Mouse (Mus musculus) hematopoietic stem cell, adult 5-6 weeks (primary cell): Measurements from ENCODE around the gene Snd1. TPM values are rescaled to one million over a fixed set of nuclear protein-coding genes. Genes with fewer than 3 reads are reported as not detected.

Experiments
- ATAC-seq, 2 experiments: fragments of 125-278 bp in 1 of 2; replicated peaks in 1 of 2; 2 replicates each; pipeline ENCODE4 v1.8.0; 2016 to 2017; ENCODE audit warnings: inconsistent platforms in 2 of 2, mild to moderate bottlenecking in 2 of 2, moderate number of reproducible peaks in 2 of 2, low read depth in 1 of 2, moderate TSS enrichment in 1 of 2; ENCODE audit not compliant: low FRiP score in 2 of 2, poor library complexity in 2 of 2, severe bottlenecking in 2 of 2, insufficient read depth in 1 of 2, low TSS enrichment in 1 of 2
- total RNA-seq: library from RNA; stranded (forward); fragments of 172-1452, 232-1000 nt; gene quantifications from 2 replicates; pipeline ENCODE4 v1.2.3, GENCODE M21; 2017

Gene Snd1
- total RNA-seq, 1 experiment from 2014 or later = 229 TPM

GRCm38 (mm10) chr6:28479865-28480751 is 5.2 kb downstream of the Snd1 start:
- peak; percentile 96 to 97 for ATAC-seq

DNA sequence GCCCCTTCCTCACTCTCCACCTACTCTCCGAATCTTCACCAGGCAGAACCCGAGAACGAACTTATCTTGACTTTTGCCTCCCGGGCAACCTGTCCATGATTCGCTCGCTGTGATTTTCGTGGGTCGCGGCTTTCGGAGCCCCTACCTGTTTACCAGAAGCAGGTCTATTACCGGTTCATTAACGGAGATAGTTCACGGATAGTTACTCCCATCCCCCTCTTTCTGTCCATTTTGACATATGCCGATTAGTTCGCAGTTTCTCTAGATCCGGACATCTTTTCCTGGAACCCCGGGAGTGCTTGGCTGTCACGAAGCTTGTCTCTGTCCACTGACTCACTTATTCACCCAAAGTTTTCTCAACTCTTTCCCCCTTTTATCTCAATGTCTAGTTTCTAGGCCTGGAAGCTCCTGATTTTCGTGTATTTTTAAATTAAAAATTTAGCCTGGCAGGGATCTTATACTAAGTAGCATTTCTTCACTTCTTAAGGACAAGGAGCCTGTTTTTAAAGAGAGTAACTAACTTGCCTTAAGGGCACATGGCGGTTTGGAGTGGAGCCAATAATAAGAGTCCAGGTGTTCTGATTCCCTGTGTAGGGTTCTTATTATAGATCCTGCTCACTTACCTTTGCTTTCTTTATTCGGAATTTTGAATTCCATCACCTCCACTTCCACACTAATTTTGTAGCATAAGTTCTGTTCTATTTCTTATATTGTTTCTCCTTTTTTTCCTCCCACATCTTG is 6.0 kb downstream of the Snd1 start:
- no peak for ATAC-seq

- ATAC-seq = no peak
Measured at GRCm38 (mm10) chr6:28482711-28483315, 7.9 kb downstream of the Snd1 start.

DNA sequence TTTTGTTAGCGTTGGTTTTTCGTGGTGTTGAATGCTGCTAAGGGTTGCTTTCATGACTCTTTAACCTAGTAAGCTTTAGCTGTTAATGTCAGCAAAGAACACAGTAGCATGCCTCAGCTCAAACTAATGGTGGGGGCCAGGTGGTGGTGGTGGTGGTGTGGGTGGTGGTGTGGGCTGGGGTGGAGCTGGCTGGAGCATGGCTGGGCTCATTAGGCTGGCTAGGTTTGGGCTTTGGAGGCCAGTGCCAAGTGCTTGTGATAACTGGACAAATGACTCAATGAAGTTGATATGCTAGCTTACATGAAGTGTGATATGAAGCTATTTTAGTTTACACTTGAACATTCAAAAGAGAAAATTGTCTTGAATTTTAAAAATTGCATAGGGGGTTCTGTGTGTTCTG is 11.1 kb downstream of the Snd1 start:
- no peak for ATAC-seq

- ATAC-seq = no peak
Measured at GRCm38 (mm10) chr6:28486471-28486870, 11.5 kb downstream of the Snd1 start.

- no peak for ATAC-seq
Measured at GRCm38 (mm10) chr6:28486905-28487304, 12.0 kb downstream of the Snd1 start.

DNA sequence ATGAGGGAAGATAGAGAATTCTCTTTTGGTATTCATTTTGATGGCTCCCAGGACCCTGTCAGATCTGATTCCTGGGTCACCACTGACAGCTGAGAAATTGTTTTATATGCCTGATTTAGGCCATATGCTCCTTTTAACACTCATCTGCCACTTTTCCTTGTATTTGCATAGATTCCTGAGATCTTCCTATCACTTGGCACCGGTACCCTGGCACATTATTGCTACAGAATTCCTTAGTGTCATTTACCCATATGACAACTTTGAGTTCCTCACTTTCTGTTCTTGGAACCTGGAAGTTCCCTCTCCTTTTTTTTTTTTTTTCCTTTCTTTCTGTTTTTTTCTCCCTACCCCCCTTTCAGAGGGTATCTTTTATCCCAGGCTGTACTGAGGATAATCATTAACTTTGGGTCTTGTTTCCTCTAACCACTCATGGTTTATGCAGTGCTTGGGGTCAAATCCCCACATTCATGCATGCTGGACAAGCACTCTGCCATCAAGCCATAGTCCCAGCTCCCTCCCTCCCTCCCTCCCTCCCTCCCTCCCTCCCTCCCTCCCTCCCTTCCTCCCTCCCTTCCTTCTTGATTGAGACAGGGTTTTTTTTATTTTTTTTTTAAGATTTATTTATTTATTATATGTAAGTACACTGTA is 13.4 kb downstream of the Snd1 start:
- ATAC-seq = no peak

DNA sequence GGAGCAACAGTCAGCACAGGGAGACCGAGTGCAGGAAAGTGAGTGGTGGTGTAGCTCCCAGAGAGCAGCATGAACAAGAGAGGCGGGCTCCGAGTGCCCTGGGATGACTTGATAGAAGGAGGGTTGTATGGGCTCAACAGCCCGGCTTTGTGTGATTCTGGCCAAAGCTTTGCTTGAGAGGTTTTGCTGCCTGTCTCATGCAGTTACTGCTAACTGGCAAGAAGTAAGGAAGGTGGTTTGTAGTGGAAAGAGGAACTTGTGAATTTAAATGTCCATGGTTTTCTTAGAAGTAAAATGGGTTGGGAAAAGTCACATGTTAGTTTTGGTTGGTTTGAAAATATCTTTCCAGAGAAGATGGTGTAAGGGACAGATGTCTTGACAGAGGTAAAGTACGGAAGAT is 15.7 kb downstream of the Snd1 start:
- peak; percentile 88 to 93 for ATAC-seq

- no peak for ATAC-seq
Measured at GRCm38 (mm10) chr6:28491198-28491597, 16.3 kb downstream of the Snd1 start.

DNA sequence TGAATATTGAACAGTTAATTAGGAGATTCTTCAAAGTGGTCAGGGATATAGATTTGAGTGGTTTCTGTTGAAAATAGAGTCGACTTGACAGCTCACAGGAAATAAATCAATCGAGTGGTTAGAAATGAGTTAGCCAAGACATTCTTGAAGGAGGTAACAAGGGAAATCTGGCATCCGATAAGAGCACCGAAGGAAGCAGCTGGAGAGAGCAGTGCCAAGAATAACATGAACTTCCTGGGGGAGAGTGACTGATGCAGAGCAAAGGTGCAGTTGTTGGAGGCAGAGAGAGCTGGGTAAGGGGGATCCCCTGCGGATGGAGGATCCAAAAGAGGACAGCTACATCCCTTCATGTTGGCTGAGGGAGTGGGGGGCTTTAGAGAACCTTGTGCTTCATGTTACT is 22.9 kb downstream of the Snd1 start:
- peak; percentile 93 to 99 for ATAC-seq

GRCm38 (mm10) chr6:28502576-28502975 is 27.6 kb downstream of the Snd1 start:
- no peak for ATAC-seq

DNA sequence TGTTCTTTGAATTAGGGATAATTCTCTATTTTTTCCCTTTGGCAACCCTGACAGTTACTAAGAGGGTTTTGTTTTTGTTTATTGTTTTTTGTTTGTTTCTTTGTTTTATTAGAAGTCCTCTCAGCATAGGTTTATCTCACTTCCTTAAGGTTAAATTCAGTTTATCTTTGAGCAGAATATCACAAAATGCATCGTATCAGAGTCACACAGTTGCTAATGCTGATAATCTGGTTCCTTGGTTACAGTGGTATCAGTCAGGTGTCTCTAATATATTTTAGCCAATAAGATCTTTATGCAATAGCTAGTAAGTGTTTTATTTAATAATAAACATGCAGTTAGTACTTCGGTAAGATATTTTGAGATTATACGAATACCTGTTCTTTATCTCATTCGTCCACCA is 28.2 kb downstream of the Snd1 start:
- ATAC-seq = no peak

GRCm38 (mm10) chr6:28504611-28505010 is 29.7 kb downstream of the Snd1 start:
- ATAC-seq = no peak

DNA sequence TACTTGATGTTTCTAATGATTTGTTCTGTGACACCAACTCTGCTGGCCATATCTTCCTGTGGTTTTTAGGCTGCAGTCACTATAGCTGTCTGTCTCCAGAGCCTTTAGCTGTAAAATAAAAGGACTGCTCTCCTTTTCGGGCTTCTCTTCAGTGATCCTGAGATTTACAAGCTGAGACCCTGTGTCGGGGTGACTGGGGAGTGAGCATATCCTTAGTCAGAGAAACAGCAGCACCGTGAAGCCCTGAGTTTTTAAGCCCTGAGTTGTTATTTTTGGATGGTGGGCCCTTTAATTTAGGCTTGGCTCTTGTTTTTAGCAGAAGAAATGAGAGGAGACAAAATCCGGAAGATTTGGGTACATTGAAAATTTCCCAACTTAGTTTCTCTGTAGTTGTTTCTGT is 32.8 kb downstream of the Snd1 start:
- no peak for ATAC-seq

DNA sequence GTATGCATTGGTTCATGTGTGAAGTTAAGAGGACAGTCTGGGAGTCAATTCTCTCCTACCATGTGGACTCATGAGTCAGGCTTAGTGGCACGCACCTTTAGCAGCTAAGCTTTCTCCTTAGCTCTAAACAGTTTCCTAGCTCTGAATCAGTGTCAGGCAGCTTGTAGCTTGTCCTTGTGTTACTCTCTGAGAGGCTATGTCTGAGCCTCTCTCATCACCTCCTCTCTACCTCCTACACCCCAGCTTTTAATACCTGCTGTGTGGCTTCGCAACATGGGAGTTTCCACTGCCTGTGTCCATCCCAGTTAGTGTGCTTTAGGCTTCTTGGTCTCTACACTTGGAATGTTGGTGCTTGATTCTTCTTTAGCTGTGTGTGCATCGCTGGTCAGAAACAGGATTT is 39.3 kb downstream of the Snd1 start:
- no peak for ATAC-seq

GRCm38 (mm10) chr6:28514830-28515350 is 40.0 kb downstream of the Snd1 start:
- ATAC-seq = no peak

DNA sequence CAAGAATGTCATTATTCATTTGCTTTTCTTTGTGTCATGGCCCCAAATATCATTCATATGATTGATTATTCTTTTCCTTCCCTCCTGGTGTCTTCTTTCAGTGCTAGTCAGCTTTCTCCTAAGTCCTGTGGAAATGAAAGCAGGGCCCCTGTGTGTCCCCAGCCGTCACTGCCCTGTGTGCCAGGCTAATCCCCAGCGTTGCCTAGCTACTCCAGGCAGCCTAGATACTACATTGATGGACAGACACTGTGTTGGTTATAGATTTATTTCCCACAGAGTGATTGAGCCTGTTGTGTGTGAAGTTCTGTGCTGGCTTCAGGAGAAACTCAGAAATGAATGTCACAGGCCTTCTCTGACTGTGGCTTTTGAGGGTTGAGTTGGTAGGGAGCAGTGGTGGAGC is 41.7 kb downstream of the Snd1 start:
- ATAC-seq = no peak

DNA sequence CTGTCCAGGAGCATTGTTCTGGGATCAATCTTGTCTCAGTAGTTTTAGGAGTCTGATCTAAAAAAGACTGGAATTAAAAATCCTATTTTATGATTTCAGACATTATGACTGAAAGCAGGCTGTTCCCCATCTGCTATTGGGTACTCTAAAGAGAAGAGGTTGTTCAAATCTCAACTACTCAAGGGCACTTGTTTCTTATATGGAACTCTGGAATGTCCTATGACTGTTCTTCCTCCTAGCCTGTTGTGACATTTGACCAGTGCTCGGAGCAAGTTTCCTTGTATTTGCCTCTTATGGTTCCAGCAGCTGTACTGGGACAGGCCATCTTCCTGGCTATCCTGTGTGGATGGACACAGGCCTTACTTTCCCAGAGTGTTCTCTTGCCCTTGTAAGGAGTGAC is 42.1 kb downstream of the Snd1 start:
- no peak for ATAC-seq
